Mouse (Mus musculus): ENCODE measurements around the gene Chmp6.

GRCm38 (mm10) chr11:119897041-119897440 lies 16.2 kb upstream of the Chmp6 start:
- no peak for TF ChIP-seq E2F4 (IDR thresholded peaks at IDR 0.05; ENCODE audit: borderline replicate concordance, low read depth, low read length)
- no peak for TF ChIP-seq POLR2A (IDR thresholded peaks at IDR 0.05; ENCODE audit: control insufficient read depth in 1 of 2, insufficient read depth in 1 of 2, low read depth in 1 of 2, low read length in 2 of 2, poor library complexity in 1 of 2)
- TF ChIP-seq HCFC1 (IDR thresholded peaks at IDR 0.05; ENCODE audit: low read depth, low read length) = no peak
